Mouse (Mus musculus) kidney, postnatal 4 days (tissue): ENCODE data around the gene Zfp217.
A peak's percentile ranks its signal among the peaks of the same experiment; 100 is the strongest.

ENCODE experiments used
- DNase-seq, 2 experiments: peaks; one replicate each; pipeline ENCODE4 v3.0.0; 2021; ENCODE audit warnings: mixed read lengths in 2 of 2

Zfp217 gene

DNA sequence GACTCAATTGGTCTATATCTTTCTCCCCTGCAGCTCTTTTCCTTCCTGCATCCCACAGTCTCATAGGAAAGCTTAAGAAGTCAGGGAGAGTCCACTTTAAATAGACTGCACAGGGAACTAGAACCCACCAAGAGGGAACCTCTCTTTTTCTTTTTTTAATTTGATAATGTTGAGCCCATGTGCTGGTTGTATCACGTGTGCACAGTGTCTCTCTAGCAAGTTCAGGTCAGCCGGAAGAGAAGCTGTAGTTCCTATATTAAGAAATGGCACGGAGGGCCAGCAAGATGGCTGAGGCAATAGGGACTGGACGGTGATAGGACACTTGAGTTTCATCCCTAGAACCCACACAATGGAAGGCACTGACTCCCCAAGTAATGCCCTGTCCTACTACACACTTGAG is 11.1 kb upstream of the Zfp217 start:
- DNase-seq: no peak

- peak; percentile 38 to 53 for DNase-seq
Observed at GRCm38 (mm10) chr2:170158251-170158650, 10.3 kb upstream of the Zfp217 start.

DNA sequence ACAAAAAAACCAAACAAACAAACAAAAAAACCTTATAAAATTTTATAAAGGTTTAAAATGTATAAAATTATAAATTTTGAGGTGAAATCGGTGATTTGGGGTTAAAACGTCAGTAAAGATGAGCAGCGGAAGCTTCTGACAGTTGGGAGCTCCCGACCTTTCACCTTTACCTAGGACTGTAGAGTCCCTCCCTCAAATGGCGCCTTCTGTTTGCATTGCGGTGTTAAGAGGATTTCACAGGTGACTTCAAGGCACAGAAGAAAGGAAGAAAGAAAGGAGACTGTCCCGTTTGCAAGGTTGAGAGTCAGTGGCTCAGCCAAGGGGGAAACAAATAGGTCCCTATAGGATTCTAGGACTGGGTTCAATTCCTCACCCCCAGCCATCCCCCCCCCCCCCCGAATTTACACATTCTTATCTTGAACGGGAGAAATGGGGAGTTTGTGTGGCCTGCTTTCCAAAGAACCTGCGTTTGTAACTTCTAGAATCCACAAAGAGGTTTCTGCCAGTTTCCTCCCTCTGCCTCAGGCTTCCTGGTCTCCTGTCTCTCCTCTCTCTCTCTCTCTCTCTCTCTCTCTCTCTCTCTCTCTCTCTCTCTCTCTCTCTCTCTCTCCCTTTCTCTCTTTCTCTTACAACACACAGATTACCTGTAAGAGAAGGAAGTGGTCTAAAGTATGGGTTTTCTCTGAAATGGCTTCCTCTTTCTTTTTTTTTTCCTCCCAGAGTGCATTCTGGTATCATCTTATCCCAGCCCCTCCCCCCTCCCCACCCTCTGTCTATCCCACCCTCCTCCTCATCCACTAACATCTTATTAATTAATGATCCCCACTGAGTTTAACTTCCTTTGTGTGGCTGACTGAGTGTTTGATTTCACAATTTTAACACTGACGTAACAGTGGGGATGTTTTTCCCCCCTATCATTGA is 9.6 kb upstream of the Zfp217 start:
- no peak for DNase-seq

DNA sequence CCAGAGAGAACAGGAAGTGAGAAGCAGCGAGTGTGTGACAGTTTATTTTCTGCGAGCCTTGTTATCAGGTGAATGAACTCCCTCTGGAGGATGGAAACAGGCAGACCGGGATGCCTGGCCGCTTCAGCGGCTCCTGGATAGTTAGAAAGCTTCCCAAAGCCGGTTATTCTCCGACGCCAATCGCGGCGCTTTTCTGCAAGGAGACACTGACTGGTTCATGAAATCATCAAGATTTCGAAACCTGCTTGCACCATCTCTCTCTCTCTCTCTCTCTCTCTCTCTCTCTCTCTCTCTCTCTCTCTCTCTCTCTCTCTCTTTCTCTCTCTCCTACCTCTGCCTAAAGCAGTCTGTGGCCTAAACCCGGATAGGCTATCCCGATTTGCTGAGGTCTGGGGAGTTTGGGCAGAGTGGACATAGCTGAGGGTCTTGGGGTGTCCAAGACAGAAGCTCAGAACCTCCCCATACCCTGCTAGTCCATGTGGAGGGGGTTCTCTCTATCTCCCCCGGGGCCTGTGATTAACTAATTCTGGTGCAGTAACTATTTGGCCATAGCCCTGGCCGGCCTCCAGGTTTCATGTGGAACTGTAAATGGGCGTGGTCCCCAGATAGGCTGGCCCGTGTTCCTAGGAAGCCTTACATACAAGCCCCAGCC is 7.3 kb upstream of the Zfp217 start:
- DNase-seq: peak; percentile 71 to 80

GRCm38 (mm10) chr2:170154738-170155088 is 6.8 kb upstream of the Zfp217 start:
- DNase-seq: no peak

DNA sequence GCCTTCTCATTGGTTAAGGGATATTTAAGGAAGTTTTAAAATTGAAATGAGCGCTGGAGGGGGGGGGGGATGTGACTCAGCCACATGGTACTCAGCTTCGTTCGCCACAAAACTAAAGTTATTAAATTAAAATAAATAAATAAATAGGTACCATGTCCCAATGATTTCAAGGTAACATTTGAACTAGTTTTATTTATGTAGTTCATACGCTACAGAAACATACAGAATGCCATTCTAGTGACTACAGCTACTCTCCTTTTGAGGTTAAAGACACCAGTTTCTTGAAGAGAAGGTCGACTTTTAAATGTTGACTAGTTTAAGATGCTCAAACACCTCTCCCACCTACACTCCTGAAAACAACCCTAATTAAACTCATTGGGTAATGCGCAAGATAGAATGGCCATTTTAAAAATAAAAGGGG is 6.4 kb upstream of the Zfp217 start:
- no peak for DNase-seq

DNA sequence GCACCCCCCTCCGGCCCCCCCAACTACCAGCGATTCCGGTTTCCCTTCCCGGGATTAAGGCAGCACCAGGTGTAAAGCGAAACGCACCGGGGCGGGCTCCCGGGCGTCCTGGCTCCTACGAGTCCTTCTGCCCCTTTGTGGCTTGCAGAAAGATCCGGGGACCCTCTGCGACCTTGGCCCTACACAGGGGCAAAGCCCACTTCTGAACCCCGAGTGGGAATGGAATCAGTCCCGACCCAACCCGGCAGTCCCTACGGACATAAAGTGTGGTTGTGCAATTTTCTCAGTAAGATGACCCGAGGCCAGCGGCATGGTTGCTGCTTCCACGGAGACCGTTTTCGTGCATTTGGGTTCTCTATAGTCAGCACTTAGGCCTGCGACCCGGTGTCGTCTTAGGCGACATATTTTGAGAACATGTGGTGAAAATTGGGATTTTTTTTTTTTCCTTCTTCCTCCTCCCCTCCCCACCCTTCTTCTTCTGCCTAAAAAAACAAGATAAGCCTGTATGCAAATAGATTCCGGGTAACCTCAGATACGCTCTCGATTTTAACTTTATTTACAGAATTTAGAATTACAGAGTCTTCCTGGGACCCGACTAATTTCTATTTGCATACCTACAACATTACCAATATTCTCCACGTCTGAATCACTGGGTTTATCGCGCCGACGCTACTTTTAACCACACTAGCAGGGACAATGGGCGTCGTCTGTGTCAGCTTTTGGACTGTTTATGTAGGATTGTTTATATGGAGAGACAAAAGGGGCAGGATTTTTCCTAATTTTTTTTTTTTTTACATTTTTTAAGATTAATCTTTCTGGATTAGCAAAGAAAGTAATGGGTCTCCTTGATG is 5.7 kb upstream of the Zfp217 start:
- DNase-seq: peak; percentile 63 to 72

DNA sequence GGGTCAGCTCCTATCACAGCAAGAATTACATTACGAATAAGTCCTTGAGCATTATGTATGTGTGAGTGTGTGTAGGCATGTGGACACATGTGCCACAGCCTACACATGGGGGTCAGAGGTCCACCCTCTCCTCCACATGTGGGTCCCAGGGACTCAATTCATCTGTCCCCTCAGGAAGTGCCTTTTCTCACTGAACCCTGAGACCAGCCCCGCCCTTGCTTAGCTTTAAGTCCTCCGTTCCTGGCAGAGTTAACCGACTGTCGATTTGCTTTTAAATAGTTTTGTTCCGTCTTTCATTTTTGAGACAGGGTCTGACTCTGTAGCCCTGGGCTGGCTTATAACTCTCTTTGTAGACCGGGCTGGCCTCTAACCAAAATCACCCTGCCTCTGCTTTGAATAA is 5.0 kb upstream of the Zfp217 start:
- no peak for DNase-seq

DNA sequence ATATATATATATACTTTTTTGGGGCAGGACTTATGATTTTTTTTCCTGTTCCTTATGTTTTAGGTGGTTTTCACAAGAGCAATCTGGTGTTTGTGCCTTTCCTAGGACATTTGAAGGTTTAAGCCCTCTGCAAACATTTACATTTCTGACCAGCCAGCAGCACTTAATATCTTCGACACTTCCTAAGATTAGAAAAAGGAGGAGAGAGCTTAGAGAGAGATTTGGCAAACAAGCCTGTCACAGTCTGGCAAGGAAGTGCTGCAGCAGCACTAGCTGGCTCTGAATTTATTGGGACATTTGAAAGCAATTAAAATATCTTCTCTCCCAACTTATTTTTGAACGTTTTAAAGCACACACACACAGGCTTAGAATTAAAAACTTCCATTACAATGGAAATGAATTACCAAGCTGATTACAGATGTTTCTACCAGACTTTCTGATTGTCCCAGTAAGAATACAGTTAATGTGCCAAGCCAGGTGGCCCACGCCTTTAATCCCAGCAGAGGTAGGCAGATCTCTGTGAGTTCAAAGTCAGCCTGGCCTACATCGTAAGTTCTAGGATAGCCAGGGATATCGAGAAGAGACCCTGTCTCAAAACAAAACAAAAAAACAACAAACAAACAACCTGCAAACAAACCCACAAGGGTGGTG is 4.3 kb upstream of the Zfp217 start:
- no peak for DNase-seq

DNA sequence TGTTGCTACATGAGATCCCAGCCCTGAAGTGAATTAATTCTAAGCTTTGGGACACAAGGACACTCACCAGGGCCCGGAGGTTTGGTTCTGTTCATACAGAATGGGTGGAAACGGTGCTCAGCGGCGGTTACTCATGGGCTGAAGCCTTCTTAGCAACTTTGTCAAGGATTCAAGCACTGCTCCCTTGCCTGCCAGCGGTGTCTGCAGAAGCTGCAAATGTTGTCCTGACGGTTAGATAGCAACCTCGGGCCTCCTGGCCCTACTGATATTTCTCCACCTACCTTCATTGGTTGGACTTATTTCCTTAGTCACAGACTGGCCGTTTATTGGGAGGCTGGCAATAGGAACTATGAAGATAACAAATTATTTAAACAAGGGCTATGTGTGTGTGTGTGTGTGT is 3.6 kb upstream of the Zfp217 start:
- no peak for DNase-seq

GRCm38 (mm10) chr2:170148828-170149227 is 925 bp upstream of the Zfp217 start:
- no peak for DNase-seq

DNA sequence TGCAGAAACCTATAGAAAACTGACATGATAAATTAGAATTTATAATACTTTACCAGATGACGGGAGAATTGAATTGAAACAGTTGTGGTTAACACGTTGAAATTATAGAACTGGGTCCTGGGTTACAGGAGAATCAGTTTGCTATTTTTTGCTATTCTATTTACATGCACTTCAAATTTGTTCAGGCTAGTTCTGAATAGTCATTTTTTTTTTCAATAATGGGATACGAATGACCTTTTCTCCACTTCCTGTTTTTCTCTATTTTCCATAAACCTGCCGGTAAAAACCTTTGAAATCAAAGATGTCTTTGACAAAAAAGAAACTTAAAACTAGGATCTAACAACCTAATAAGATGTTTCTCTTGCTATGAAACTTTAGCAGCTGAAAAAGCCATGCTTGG is 733 bp downstream of the Zfp217 start:
- DNase-seq: no peak

DNA sequence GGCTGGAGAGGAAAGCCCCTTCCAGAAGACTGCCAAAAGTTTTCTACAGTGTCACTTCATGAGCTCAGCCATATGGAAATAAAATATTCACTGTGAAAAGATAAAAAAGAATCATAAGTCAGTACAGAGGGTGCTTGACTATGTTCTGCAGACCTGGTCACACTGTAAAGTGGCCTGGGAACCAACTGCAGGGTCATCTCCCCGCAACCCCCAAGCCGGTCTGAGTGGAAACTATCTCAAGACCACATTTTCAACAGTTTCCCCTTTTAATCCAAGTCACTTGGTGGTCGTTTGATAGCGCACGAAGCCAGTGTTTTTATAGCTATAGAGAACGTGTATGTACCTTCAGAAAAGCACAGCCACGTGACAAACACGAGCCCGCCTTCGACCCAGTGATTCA is 3.6 kb downstream of the Zfp217 start:
- no peak for DNase-seq

- DNase-seq: no peak
Observed at GRCm38 (mm10) chr2:170143861-170144260, 4.0 kb downstream of the Zfp217 start.

- no peak for DNase-seq
Observed at GRCm38 (mm10) chr2:170142542-170142941, 5.4 kb downstream of the Zfp217 start.

GRCm38 (mm10) chr2:170141481-170141880 is 6.4 kb downstream of the Zfp217 start:
- no peak for DNase-seq

DNA sequence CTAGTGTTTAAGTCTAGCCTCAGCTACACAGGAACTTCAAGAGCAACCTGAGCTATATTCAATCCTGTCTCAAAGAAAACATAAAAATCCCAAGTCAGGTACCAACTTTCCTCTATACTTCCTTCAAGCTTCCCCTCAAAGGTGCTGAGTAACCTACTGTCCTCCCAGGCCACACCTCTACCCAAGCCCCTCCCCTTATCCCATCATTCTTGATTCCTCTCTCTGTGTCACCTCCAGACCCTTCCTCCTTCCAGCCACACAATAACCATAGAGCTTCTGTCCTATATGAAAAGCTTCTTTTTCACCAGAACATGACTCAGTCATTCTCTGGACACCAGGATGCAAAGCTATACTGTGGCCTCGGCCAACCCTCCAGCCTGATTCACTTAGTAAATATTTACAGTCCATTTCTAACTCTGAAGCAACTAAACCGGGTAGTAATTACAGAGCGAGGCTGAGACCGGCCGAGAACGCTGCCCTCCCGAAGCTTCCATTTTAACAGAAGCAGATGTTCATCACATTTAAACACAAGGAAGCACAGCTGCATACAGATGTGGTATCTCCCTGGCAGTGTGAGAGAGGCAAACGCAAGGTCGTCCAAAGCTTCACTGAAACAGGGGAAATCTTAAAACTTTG is 8.4 kb downstream of the Zfp217 start:
- DNase-seq: no peak

- no peak for DNase-seq
Observed at GRCm38 (mm10) chr2:170136928-170137327, 11.0 kb downstream of the Zfp217 start.

DNA sequence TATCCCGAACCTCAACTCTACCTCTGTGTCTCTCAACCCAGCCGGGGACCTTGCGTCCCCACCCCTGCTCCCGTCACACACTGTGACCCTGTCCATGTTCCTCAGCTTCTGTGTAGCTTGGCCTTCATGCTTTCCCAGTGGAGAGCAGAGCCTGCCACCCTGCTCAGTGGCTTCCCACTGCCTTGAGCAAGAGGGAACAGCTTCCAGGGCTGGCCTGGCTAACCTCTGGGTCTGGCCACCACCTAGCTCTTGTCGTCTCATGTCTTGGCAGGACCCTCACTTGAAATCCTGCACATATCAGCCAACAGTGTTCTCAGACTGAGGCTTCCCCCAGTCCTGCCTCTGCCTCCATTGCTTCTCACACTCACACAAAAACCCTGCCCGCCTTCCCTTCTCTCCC is 12.1 kb downstream of the Zfp217 start:
- no peak for DNase-seq

GRCm38 (mm10) chr2:170134026-170134690 is 13.7 kb downstream of the Zfp217 start:
- no peak for DNase-seq

GRCm38 (mm10) chr2:170133093-170133731 is 14.7 kb downstream of the Zfp217 start:
- DNase-seq: peak; percentile 75 to 84
